Mouse (Mus musculus): ENCODE measurements around the gene Brinp2. TPM values are rescaled to one million over a fixed set of nuclear protein-coding genes. Genes with fewer than 3 reads are reported as not detected.

Brinp2 gene
- polyA plus RNA-seq (2014; fragmentation: Nextera tagmentation; extraction: Ambion mirVana): 27.1 and 27.6 TPM in 2 replicates

- peaks cover 17% of the 10 kb centered on the region for H3K4me1 ChIP-seq (ENCODE audit: control insufficient read depth, insufficient read depth, low read length)
- H3K9ac ChIP-seq (replicated peaks; ENCODE audit: low read length): peak within 1 kb of the TSS; percentile 70
- DNase-seq: peak; percentile 95
- peak within 1 kb of the TSS; percentile 80 for H3K27ac ChIP-seq (replicated peaks; ENCODE audit: low read depth, low read length)
- under 1% methylated on average over 30 of the region's 30 CpGs for whole genome bisulfite sequencing
- no peaks in the 10 kb centered on the region for H3K36me3 ChIP-seq (ENCODE audit: control insufficient read depth, insufficient read depth, low read length)
- ATAC-seq (ENCODE audit: low FRiP score, low TSS enrichment): peak; percentile 97
- peak within 1 kb of the TSS; percentile 76 for H3K4me3 ChIP-seq (replicated peaks; ENCODE audit: low read depth, low read length)
- no peaks in the 10 kb centered on the region for H3K27me3 ChIP-seq (ENCODE audit: control insufficient read depth, insufficient read depth, low read length)
- H3K4me2 ChIP-seq (ENCODE audit: low read length): peak within 1 kb of the TSS; percentile 82
- no peaks in the 10 kb centered on the region for H3K9me3 ChIP-seq (ENCODE audit: control insufficient read depth, low read length)
These were observed at the start of gene Brinp2 for GRCm38 (mm10) chr1:158356051-158356461. Gene Brinp2 (minus strand): TSS chr1:158356326.

GRCm38 (mm10) chr1:158400898-158401297, 44.8 kb upstream of the Brinp2 start:
- 78% methylated on average over 2 of the region's 2 CpGs for WGBS
- Histone ChIP-seq H3K36me3 (ENCODE audit: control insufficient read depth, insufficient read depth, low read length) (no peaks in the 10 kb centered on the region), H3K27ac (replicated peaks; ENCODE audit: low read depth, low read length) (no peak overlapping the region), H3K9ac (replicated peaks; ENCODE audit: low read length) (no peak overlapping the region), H3K9me3 (ENCODE audit: control insufficient read depth, low read length) (no peaks in the 10 kb centered on the region), H3K27me3 (ENCODE audit: control insufficient read depth, insufficient read depth, low read length) (no peaks in the 10 kb centered on the region), H3K4me2 (ENCODE audit: low read length) (no peak overlapping the region), H3K4me3 (replicated peaks; ENCODE audit: low read depth, low read length) (no peak overlapping the region), H3K4me1 (ENCODE audit: control insufficient read depth, insufficient read depth, low read length) (peaks cover 5% of the 10 kb centered on the region)
- DNase-seq (no peak), ATAC-seq (ENCODE audit: low FRiP score, low TSS enrichment) (no peak)

GRCm38 (mm10) chr1:158397058-158397457, 40.9 kb upstream of the Brinp2 start:
- H3K9ac ChIP-seq (replicated peaks; ENCODE audit: low read length): no peak overlapping the region
- no peak for ATAC-seq (ENCODE audit: low FRiP score, low TSS enrichment)
- DNase-seq: no peak
- H3K27me3 ChIP-seq (ENCODE audit: control insufficient read depth, insufficient read depth, low read length): no peaks in the 10 kb centered on the region
- WGBS: 97% methylated on average over 2 of the region's 2 CpGs
- H3K36me3 ChIP-seq (ENCODE audit: control insufficient read depth, insufficient read depth, low read length): no peaks in the 10 kb centered on the region
- no peak overlapping the region for H3K4me2 ChIP-seq (ENCODE audit: low read length)
- H3K4me3 ChIP-seq (replicated peaks; ENCODE audit: low read depth, low read length): no peak overlapping the region
- no peak overlapping the region for H3K27ac ChIP-seq (replicated peaks; ENCODE audit: low read depth, low read length)
- no peaks in the 10 kb centered on the region for H3K4me1 ChIP-seq (ENCODE audit: control insufficient read depth, insufficient read depth, low read length)
- no peaks in the 10 kb centered on the region for H3K9me3 ChIP-seq (ENCODE audit: control insufficient read depth, low read length)

- H3K27me3 ChIP-seq (ENCODE audit: control insufficient read depth, insufficient read depth, low read length): no peaks in the 10 kb centered on the region
- no peak for DNase-seq
- peaks cover 3% of the 10 kb centered on the region; the same call in 1 of the 2 replicates for H3K4me1 ChIP-seq (ENCODE audit: control insufficient read depth, insufficient read depth, low read length)
- no peaks in the 10 kb centered on the region for H3K9me3 ChIP-seq (ENCODE audit: control insufficient read depth, low read length)
- ATAC-seq (ENCODE audit: low FRiP score, low TSS enrichment): no peak
- peaks cover 5% of the 10 kb centered on the region for H3K36me3 ChIP-seq (ENCODE audit: control insufficient read depth, insufficient read depth, low read length)
- no peak overlapping the region for H3K4me2 ChIP-seq (ENCODE audit: low read length)
- H3K9ac ChIP-seq (replicated peaks; ENCODE audit: low read length): no peak overlapping the region
- H3K4me3 ChIP-seq (replicated peaks; ENCODE audit: low read depth, low read length): no peak overlapping the region
- 69% methylated on average over 4 of the region's 4 CpGs for WGBS
- 0 out of 2 replicates have a peak overlapping the region, but pooled peaks have one; percentile 21 for H3K27ac ChIP-seq (replicated peaks; ENCODE audit: low read depth, low read length)
These were observed 34.6 kb upstream of the Brinp2 start for GRCm38 (mm10) chr1:158390693-158391092.

GRCm38 (mm10) chr1:158388995-158389394, 32.9 kb upstream of the Brinp2 start:
- H3K36me3 ChIP-seq (ENCODE audit: control insufficient read depth, insufficient read depth, low read length): peaks cover 12% of the 10 kb centered on the region
- H3K27me3 ChIP-seq (ENCODE audit: control insufficient read depth, insufficient read depth, low read length): no peaks in the 10 kb centered on the region
- no peak for ATAC-seq (ENCODE audit: low FRiP score, low TSS enrichment)
- H3K9ac ChIP-seq (replicated peaks; ENCODE audit: low read length): no peak overlapping the region
- H3K4me1 ChIP-seq (ENCODE audit: control insufficient read depth, insufficient read depth, low read length): peaks cover 3% of the 10 kb centered on the region; the same call in 1 of the 2 replicates
- H3K9me3 ChIP-seq (ENCODE audit: control insufficient read depth, low read length): no peaks in the 10 kb centered on the region
- H3K4me3 ChIP-seq (replicated peaks; ENCODE audit: low read depth, low read length): no peak overlapping the region
- no peak for DNase-seq
- 95% methylated on average over 4 of the region's 4 CpGs for WGBS
- H3K4me2 ChIP-seq (ENCODE audit: low read length): no peak overlapping the region
- no peak overlapping the region for H3K27ac ChIP-seq (replicated peaks; ENCODE audit: low read depth, low read length)

- 19% methylated on average over 3 of the region's 3 CpGs for WGBS
- no peaks in the 10 kb centered on the region for H3K27me3 ChIP-seq (ENCODE audit: control insufficient read depth, insufficient read depth, low read length)
- no peak for DNase-seq
These were observed 30.7 kb upstream of the Brinp2 start for GRCm38 (mm10) chr1:158386781-158387180.

GRCm38 (mm10) chr1:158385311-158385710, 29.2 kb upstream of the Brinp2 start:
- 98% methylated on average over 2 of the region's 2 CpGs for WGBS
- H3K4me3 ChIP-seq (replicated peaks; ENCODE audit: low read depth, low read length): no peak overlapping the region

More at GRCm38 (mm10) chr1:158386781-158387180, 30.7 kb upstream of the Brinp2 start:
- no peak overlapping the region for H3K4me2 ChIP-seq (ENCODE audit: low read length)
- H3K36me3 ChIP-seq (ENCODE audit: control insufficient read depth, insufficient read depth, low read length): peaks cover 12% of the 10 kb centered on the region
- peaks cover 3% of the 10 kb centered on the region; the same call in 1 of the 2 replicates for H3K4me1 ChIP-seq (ENCODE audit: control insufficient read depth, insufficient read depth, low read length)
- no peaks in the 10 kb centered on the region for H3K9me3 ChIP-seq (ENCODE audit: control insufficient read depth, low read length)
- no peak for ATAC-seq (ENCODE audit: low FRiP score, low TSS enrichment)
- H3K4me3 ChIP-seq (replicated peaks; ENCODE audit: low read depth, low read length): no peak overlapping the region
- no peak overlapping the region for H3K9ac ChIP-seq (replicated peaks; ENCODE audit: low read length)
- no peak overlapping the region for H3K27ac ChIP-seq (replicated peaks; ENCODE audit: low read depth, low read length)

GRCm38 (mm10) chr1:158383210-158383609, 27.1 kb upstream of the Brinp2 start:
- Histone ChIP-seq H3K27ac (replicated peaks; ENCODE audit: low read depth, low read length) (no peak overlapping the region), H3K9me3 (ENCODE audit: control insufficient read depth, low read length) (no peaks in the 10 kb centered on the region), H3K4me1 (ENCODE audit: control insufficient read depth, insufficient read depth, low read length) (peaks cover 3% of the 10 kb centered on the region; the same call in 1 of the 2 replicates), H3K4me2 (ENCODE audit: low read length) (no peak overlapping the region), H3K36me3 (ENCODE audit: control insufficient read depth, insufficient read depth, low read length) (peaks cover 12% of the 10 kb centered on the region), H3K4me3 (replicated peaks; ENCODE audit: low read depth, low read length) (no peak overlapping the region), H3K27me3 (ENCODE audit: control insufficient read depth, insufficient read depth, low read length) (no peaks in the 10 kb centered on the region), H3K9ac (replicated peaks; ENCODE audit: low read length) (no peak overlapping the region)
- 85% methylated on average over 3 of the region's 3 CpGs for WGBS
- DNase-seq: no peak
- no peak for ATAC-seq (ENCODE audit: low FRiP score, low TSS enrichment)

More at GRCm38 (mm10) chr1:158385311-158385710, 29.2 kb upstream of the Brinp2 start:
- Histone ChIP-seq H3K27ac (replicated peaks; ENCODE audit: low read depth, low read length) (no peak overlapping the region), H3K9me3 (ENCODE audit: control insufficient read depth, low read length) (no peaks in the 10 kb centered on the region), H3K4me1 (ENCODE audit: control insufficient read depth, insufficient read depth, low read length) (peaks cover 3% of the 10 kb centered on the region; the same call in 1 of the 2 replicates), H3K9ac (replicated peaks; ENCODE audit: low read length) (no peak overlapping the region), H3K36me3 (ENCODE audit: control insufficient read depth, insufficient read depth, low read length) (peaks cover 12% of the 10 kb centered on the region), H3K27me3 (ENCODE audit: control insufficient read depth, insufficient read depth, low read length) (no peaks in the 10 kb centered on the region), H3K4me2 (ENCODE audit: low read length) (no peak overlapping the region)
- ATAC-seq (ENCODE audit: low FRiP score, low TSS enrichment): no peak
- DNase-seq: no peak

- Histone ChIP-seq H3K27me3 (ENCODE audit: control insufficient read depth, insufficient read depth, low read length) (no peaks in the 10 kb centered on the region), H3K27ac (replicated peaks; ENCODE audit: low read depth, low read length) (no peak overlapping the region), H3K9me3 (ENCODE audit: control insufficient read depth, low read length) (no peaks in the 10 kb centered on the region), H3K4me3 (replicated peaks; ENCODE audit: low read depth, low read length) (no peak overlapping the region), H3K4me2 (ENCODE audit: low read length) (no peak overlapping the region), H3K36me3 (ENCODE audit: control insufficient read depth, insufficient read depth, low read length) (peaks cover 10% of the 10 kb centered on the region; the same call in 1 of the 2 replicates), H3K4me1 (ENCODE audit: control insufficient read depth, insufficient read depth, low read length) (peaks cover 3% of the 10 kb centered on the region; the same call in 1 of the 2 replicates), H3K9ac (replicated peaks; ENCODE audit: low read length) (no peak overlapping the region)
- 88% methylated on average over 6 of the region's 6 CpGs for WGBS
- ATAC-seq (ENCODE audit: low FRiP score, low TSS enrichment) (no peak), DNase-seq (no peak)
These were observed 26.2 kb upstream of the Brinp2 start for GRCm38 (mm10) chr1:158382277-158382676.
